Comparison of ENCODE assay signal across 19 mouse cellular contexts in the genomic region with DNA sequence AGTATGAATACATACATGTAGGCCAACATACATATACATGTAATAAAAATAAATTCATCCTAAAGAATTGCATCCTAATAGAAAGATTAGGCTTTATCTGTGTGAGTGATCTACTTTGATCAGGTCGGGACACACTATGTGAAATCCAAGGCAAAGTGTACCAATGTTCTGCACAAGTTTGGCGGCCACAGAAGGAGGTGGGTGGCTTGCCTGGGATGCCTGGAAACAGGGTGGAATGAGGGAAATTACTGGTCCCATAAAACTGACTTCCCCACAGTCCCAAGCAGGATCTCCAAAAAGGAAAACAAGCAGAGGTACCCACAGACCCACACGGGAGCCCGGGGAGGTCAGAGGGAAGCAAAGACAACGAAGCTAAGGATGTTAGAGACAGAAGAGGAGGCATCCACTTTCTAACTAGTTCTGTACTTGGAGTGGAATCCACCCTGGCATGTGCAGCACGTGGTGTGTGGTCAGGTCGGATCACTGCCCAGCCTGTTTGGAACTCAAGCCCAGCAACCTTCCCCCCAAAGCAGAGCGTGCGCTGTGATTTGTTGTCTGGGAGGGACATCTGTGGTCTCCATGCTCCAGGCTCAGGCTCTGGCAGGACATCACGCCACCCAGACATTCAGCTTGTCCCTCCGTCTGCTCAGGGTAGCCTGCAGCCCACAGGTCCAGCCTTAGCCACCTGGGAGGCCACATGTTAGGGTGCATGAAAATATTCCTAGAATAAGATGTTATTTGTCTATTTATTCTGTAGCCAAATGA.
DNase-seq lines count a peak whose midpoint lies in the region; ATAC-seq lines count a peak whose summit lies in the region.
"Had no signal": no experiment of that assay in that cellular context is flagged by ENCODE, and none has a peak within 500 bp of the region (broad histone marks: within the 10 kb centered on the region; RNA-seq: fewer than 3 reads in every experiment).

No protein-coding gene starts in this region.

- ATAC-seq in cerebellum, adult (ENCODE audit: insufficient number of reproducible peaks, low FRiP score, low TSS enrichment): no peak
- no peak for ATAC-seq in intestine, embryonic 16.5 days
- ATAC-seq: forebrain, embryonic 13.5 days; forebrain, postnatal 0 days had no signal

- H3K4me3 ChIP-seq in intestine, embryonic 16.5 days (ENCODE audit: low read length): no peak overlapping the region
- H3K4me3 ChIP-seq: forebrain, embryonic 13.5 days; heart, adult 2 months; heart, embryonic 15.5 days; hindbrain, embryonic 10.5 days had no signal

- no peaks in the 10 kb centered on the region for H3K4me1 ChIP-seq in intestine, embryonic 16.5 days (ENCODE audit: control insufficient read depth, insufficient read depth, low read length)
- H3K4me1 ChIP-seq: forebrain, embryonic 13.5 days had no signal

- no peak overlapping the region for H3K4me2 ChIP-seq in intestine, embryonic 16.5 days (ENCODE audit: low read depth, low read length)
- H3K4me2 ChIP-seq: forebrain, embryonic 13.5 days; heart, embryonic 11.5 days; heart, embryonic 15.5 days; hindbrain, embryonic 14.5 days had no signal

- H3K9ac ChIP-seq in intestine, embryonic 16.5 days (ENCODE audit: low read depth, low read length): no peak overlapping the region
- H3K9ac ChIP-seq: forebrain, embryonic 13.5 days; forebrain, postnatal 0 days; heart, embryonic 15.5 days; hindbrain, embryonic 14.5 days had no signal

- WGBS in intestine, embryonic 16.5 days: 87% methylated on average over 11 of the region's 11 CpGs

- no peaks in the 10 kb centered on the region for H3K36me3 ChIP-seq in intestine, embryonic 16.5 days (ENCODE audit: control insufficient read depth, insufficient read depth, low read length)
- H3K36me3 ChIP-seq: heart, embryonic 15.5 days; hindbrain, embryonic 10.5 days had no signal

- no peaks in the 10 kb centered on the region for H3K9me3 ChIP-seq in intestine, embryonic 16.5 days (ENCODE audit: control insufficient read depth, low read length)
- H3K9me3 ChIP-seq: forebrain, embryonic 13.5 days; heart, embryonic 15.5 days; hindbrain, embryonic 10.5 days had no signal

- H3K27ac ChIP-seq in intestine, embryonic 16.5 days (ENCODE audit: low read length): no peak overlapping the region
- H3K27ac ChIP-seq: forebrain, embryonic 13.5 days; heart, adult 2 months; heart, embryonic 15.5 days; hindbrain, embryonic 10.5 days; hindbrain, embryonic 14.5 days had no signal

- H3K27me3 ChIP-seq in intestine, embryonic 16.5 days (replicated peaks; ENCODE audit: control insufficient read depth, insufficient read depth, low read length): no peaks in the 10 kb centered on the region
- H3K27me3 ChIP-seq: forebrain, embryonic 13.5 days; heart, embryonic 15.5 days had no signal

- DNase-seq in cerebellum, postnatal 14 days: peak; percentile 33 to 58
- peak; percentile 12 for DNase-seq in brain, adult 2 months (ENCODE audit: low read depth, low spot score)
- DNase-seq in layer of hippocampus, adult 8-10 months (ENCODE audit: low spot score in 2 of 2): peak; percentile 16 to 46
- DNase-seq in layer of hippocampus, postnatal 25 days (ENCODE audit: extremely low spot score in 1 of 2, low spot score in 1 of 2): peak; percentile 30 to 42
- no peak for DNase-seq in ovary, postnatal 36 days (ENCODE audit: low spot score)
- DNase-seq: adrenal gland, postnatal 10 days; cerebellum, adult 8-10 months; cerebellum, postnatal 36 days; forebrain, postnatal 0 days; gastrocnemius, postnatal 14 days; heart, adult 2 months; heart, postnatal 14 days had no signal
